Mouse (Mus musculus) forebrain, embryonic 10.5 days (tissue): Measurements from ENCODE around the gene Grap. TPM values are rescaled to one million over a fixed set of nuclear protein-coding genes. Genes with fewer than 3 reads are reported as not detected.
A peak's percentile ranks its signal among the peaks of the same experiment; 100 is the strongest.

Source experiments
- DNase-seq: peaks from one replicate; pipeline ENCODE4 v3.0.0-alpha.2; 2017; ENCODE audit warnings: low spot score; ENCODE audit errors: extremely low spot score
- H3K27ac ChIP-seq: fragments of 300-500 bp; sonication (generic); 2 replicates; pipeline ENCODE4 v1.5.1; 2016; ENCODE audit warnings: mild to moderate bottlenecking
- H3K27me3 ChIP-seq: fragments of 300-500 bp; sonication (generic); 2 replicates; pipeline ENCODE4 v1.6.1; 2016; ENCODE audit warnings: mild to moderate bottlenecking; ENCODE audit not compliant: poor library complexity, severe bottlenecking
- H3K36me3 ChIP-seq: fragments of 300-500 bp; sonication (generic); replicated peaks from 2 replicates; pipeline ENCODE4 v1.6.1; 2016; ENCODE audit warnings: mild to moderate bottlenecking, moderate library complexity
- H3K4me1 ChIP-seq: fragments of 300-500 bp; sonication (generic); 2 replicates; pipeline ENCODE4 v1.6.1; 2016
- H3K4me3 ChIP-seq: fragments of 300-500 bp; sonication (generic); 2 replicates; pipeline ENCODE4 v1.5.1; 2016; ENCODE audit warnings: mild to moderate bottlenecking, moderate library complexity
- H3K9me3 ChIP-seq: fragments of 300-500 bp; sonication (generic); 2 replicates; pipeline ENCODE4 v1.6.1; 2016; ENCODE audit warnings: mild to moderate bottlenecking, moderate library complexity
- WGBS: fragments of 180-500 bp; shearing (Covaris S2); methylation state at CpG from one replicate; pipeline ENCODE4 v1.1.7; 2016; 5-methylcytosine and 5-hydroxymethylcytosine counted together
- polyA plus RNA-seq: library from polyadenylated mRNA; unstranded; fragments of >200 nt; fragmentation: Nextera tagmentation; extraction: Ambion mirVana; gene quantifications from 2 replicates; pipeline ENCODE4 v1.2.1, GENCODE M21; 2016

Grap gene
- polyA plus RNA-seq, 1 experiment from 2014 or later: 9.0 TPM

DNA sequence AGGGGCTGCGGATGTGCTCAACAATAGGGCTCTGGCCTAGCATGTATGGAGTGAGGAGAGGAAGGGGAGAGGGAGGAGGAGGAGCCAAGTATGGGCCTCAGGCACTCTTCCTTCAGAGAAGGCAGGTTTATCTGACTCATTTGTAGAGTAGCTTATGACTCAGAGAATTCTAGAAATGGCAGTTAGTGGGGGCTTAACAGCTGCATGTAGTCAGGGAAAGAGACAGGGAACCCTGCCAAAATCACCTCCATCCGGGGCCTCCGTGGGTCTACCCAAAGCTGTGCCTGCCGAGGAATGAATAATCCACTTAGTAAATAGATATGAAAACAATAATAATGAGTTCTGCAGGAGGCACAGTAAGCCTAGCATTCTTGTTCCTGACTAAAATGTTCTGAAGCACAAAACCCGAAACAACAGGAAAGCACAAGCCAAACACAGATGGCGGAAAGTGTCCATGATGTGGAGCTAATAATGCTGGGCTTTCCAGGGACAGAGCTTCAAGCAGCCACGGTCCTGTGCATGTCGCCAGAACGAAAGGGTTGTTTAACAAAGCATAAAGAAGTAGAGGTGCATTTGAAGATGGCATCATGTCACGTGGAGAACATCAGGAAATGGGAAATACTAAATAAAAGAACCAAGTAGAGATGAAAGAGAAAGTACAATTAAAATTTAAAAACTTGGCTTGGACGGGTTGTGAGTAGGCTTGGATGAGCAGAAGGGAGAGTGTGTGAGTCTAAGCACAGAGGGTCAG, 8.3 kb upstream of the Grap start:
- WGBS: 89% methylated on average over 11 of the region's 11 CpGs
- H3K27ac ChIP-seq: no peak overlapping the region
- no peaks in the 10 kb centered on the region for H3K36me3 ChIP-seq
- DNase-seq: no peak
- no peaks in the 10 kb centered on the region for H3K9me3 ChIP-seq
- no peaks in the 10 kb centered on the region for H3K4me1 ChIP-seq
- no peaks in the 10 kb centered on the region for H3K27me3 ChIP-seq
- H3K4me3 ChIP-seq: no peak overlapping the region

DNA sequence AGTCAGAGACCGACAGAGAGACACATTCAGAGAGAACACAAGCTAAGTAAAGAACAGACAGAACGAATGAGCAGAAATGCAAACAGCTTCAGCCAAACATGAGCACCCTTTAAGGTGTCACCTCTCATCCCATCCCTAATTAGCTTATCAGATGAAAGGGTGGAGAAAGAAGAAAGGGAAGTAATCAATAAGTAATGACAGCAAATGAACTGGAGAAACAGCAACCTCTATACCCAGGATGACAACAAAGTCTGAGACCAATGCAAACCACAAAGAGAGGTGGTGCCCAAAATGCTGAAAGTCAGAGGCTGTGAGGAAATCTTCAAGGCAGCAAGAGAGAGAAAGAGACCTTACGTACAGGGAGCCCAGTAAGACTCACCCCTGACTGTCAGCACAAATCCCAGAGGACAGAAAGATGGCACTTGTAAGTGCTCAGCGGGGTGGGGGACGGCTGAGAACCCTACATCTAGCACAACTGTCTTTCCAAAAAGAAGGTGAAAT, 7.7 kb upstream of the Grap start:
- Histone ChIP-seq H3K27ac (no peak overlapping the region), H3K9me3 (no peaks in the 10 kb centered on the region), H3K4me1 (no peaks in the 10 kb centered on the region), H3K4me3 (no peak overlapping the region), H3K27me3 (no peaks in the 10 kb centered on the region), H3K36me3 (no peaks in the 10 kb centered on the region)
- 84% methylated on average over 5 of the region's 5 CpGs for WGBS
- no peak for DNase-seq

GRCm38 (mm10) chr11:61646499-61647039, 6.5 kb upstream of the Grap start:
- no peaks in the 10 kb centered on the region for H3K36me3 ChIP-seq
- no peak overlapping the region for H3K4me3 ChIP-seq
- no peaks in the 10 kb centered on the region for H3K9me3 ChIP-seq
- 64% methylated on average over 2 of the region's 2 CpGs for WGBS
- H3K27ac ChIP-seq: no peak overlapping the region
- DNase-seq: no peak
- H3K27me3 ChIP-seq: no peaks in the 10 kb centered on the region
- no peaks in the 10 kb centered on the region for H3K4me1 ChIP-seq

GRCm38 (mm10) chr11:61647110-61647910, 5.8 kb upstream of the Grap start:
- WGBS: 80% methylated on average over 10 of the region's 10 CpGs
- Histone ChIP-seq H3K27me3 (no peaks in the 10 kb centered on the region), H3K9me3 (no peaks in the 10 kb centered on the region), H3K36me3 (no peaks in the 10 kb centered on the region), H3K4me1 (no peaks in the 10 kb centered on the region), H3K27ac (no peak overlapping the region), H3K4me3 (no peak overlapping the region)
- DNase-seq: no peak

GRCm38 (mm10) chr11:61647956-61648748, 4.9 kb upstream of the Grap start:
- Histone ChIP-seq H3K4me1 (no peaks in the 10 kb centered on the region), H3K27ac (no peak overlapping the region), H3K27me3 (no peaks in the 10 kb centered on the region), H3K36me3 (no peaks in the 10 kb centered on the region), H3K9me3 (no peaks in the 10 kb centered on the region), H3K4me3 (no peak overlapping the region)
- WGBS: 89% methylated on average over 6 of the region's 6 CpGs
- no peak for DNase-seq

GRCm38 (mm10) chr11:61648749-61649115, 4.3 kb upstream of the Grap start:
- Histone ChIP-seq H3K4me1 (no peaks in the 10 kb centered on the region), H3K27me3 (no peaks in the 10 kb centered on the region), H3K4me3 (no peak overlapping the region), H3K36me3 (no peaks in the 10 kb centered on the region), H3K9me3 (no peaks in the 10 kb centered on the region), H3K27ac (no peak overlapping the region)
- DNase-seq: no peak
- 84% methylated on average over 7 of the region's 7 CpGs for WGBS

DNA sequence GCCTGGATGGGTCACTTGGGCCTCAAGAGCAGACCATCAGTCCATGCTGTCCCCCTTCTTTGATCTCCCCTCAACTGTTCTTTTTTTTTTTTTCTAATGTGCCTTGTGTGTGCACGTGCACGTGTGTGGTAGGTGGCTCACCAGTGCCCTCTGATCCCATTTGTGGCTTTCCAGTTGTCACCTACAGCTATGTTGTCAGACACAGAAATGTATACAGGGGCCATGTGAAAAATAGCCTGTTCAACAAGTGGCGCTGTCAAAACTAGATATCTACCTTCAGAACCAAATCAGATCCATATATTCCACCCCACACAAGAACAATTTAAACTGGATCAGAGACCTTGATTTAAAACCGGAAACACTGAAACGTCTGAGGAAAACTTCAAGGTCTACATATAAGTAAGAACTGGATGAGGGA, 3.9 kb upstream of the Grap start:
- H3K9me3 ChIP-seq: no peaks in the 10 kb centered on the region
- H3K4me3 ChIP-seq: no peak overlapping the region
- no peaks in the 10 kb centered on the region for H3K4me1 ChIP-seq
- no peak overlapping the region for H3K27ac ChIP-seq
- no peaks in the 10 kb centered on the region for H3K36me3 ChIP-seq
- no peak for DNase-seq
- H3K27me3 ChIP-seq: no peaks in the 10 kb centered on the region
- WGBS: 94% methylated on average over 5 of the region's 5 CpGs

- H3K4me1 ChIP-seq: no peaks in the 10 kb centered on the region
- no peaks in the 10 kb centered on the region for H3K9me3 ChIP-seq
- DNase-seq: no peak
- no peaks in the 10 kb centered on the region for H3K27me3 ChIP-seq
- 92% methylated on average over 4 of the region's 4 CpGs for WGBS
- H3K36me3 ChIP-seq: no peaks in the 10 kb centered on the region
- no peak overlapping the region for H3K4me3 ChIP-seq
- H3K27ac ChIP-seq: no peak overlapping the region
These were observed 3.4 kb upstream of the Grap start for GRCm38 (mm10) chr11:61649626-61650025.

- Histone ChIP-seq H3K4me1 (no peaks in the 10 kb centered on the region), H3K27ac (no peak overlapping the region), H3K4me3 (no peak overlapping the region), H3K27me3 (no peaks in the 10 kb centered on the region), H3K36me3 (no peaks in the 10 kb centered on the region), H3K9me3 (no peaks in the 10 kb centered on the region)
- DNase-seq: no peak
- 88% methylated on average over 9 of the region's 9 CpGs for WGBS
These were observed 2.4 kb upstream of the Grap start for GRCm38 (mm10) chr11:61650470-61651265.

GRCm38 (mm10) chr11:61652216-61652615, 849 bp upstream of the Grap start:
- WGBS: 90% methylated on average over 5 of the region's 5 CpGs
- H3K4me3 ChIP-seq: no peak overlapping the region
- H3K27me3 ChIP-seq: no peaks in the 10 kb centered on the region
- H3K36me3 ChIP-seq: no peaks in the 10 kb centered on the region
- no peak overlapping the region for H3K27ac ChIP-seq
- no peaks in the 10 kb centered on the region for H3K4me1 ChIP-seq
- no peaks in the 10 kb centered on the region for H3K9me3 ChIP-seq
- no peak for DNase-seq

GRCm38 (mm10) chr11:61653568-61653967, 503 bp downstream of the Grap start:
- Histone ChIP-seq H3K27ac (peak overlapping the region; percentile 62; the same call in 1 of the 2 replicates), H3K4me1 (no peaks in the 10 kb centered on the region), H3K27me3 (no peaks in the 10 kb centered on the region), H3K36me3 (no peaks in the 10 kb centered on the region), H3K9me3 (no peaks in the 10 kb centered on the region), H3K4me3 (peak overlapping the region; percentile 25; the same call in 1 of the 2 replicates)
- WGBS: 72% methylated on average over 2 of the region's 2 CpGs
- no peak for DNase-seq

GRCm38 (mm10) chr11:61654786-61655311, 1.8 kb downstream of the Grap start:
- H3K27me3 ChIP-seq: no peaks in the 10 kb centered on the region
- 92% methylated on average over 4 of the region's 4 CpGs for WGBS
- DNase-seq: no peak
- no peaks in the 10 kb centered on the region for H3K36me3 ChIP-seq
- H3K9me3 ChIP-seq: no peaks in the 10 kb centered on the region
- no peak overlapping the region for H3K27ac ChIP-seq
- H3K4me3 ChIP-seq: no peak overlapping the region
- no peaks in the 10 kb centered on the region for H3K4me1 ChIP-seq
